Mouse (Mus musculus) CD4-positive helper T cell, adult 2 months (primary cell): ENCODE results near the gene Uhrf1bp1.

Experiments
- DNase-seq: peaks from one replicate; pipeline ENCODE4 v3.0.0-alpha.2; 2012; ENCODE audit warnings: low read depth, missing footprints, low spot score

Uhrf1bp1 gene

DNA sequence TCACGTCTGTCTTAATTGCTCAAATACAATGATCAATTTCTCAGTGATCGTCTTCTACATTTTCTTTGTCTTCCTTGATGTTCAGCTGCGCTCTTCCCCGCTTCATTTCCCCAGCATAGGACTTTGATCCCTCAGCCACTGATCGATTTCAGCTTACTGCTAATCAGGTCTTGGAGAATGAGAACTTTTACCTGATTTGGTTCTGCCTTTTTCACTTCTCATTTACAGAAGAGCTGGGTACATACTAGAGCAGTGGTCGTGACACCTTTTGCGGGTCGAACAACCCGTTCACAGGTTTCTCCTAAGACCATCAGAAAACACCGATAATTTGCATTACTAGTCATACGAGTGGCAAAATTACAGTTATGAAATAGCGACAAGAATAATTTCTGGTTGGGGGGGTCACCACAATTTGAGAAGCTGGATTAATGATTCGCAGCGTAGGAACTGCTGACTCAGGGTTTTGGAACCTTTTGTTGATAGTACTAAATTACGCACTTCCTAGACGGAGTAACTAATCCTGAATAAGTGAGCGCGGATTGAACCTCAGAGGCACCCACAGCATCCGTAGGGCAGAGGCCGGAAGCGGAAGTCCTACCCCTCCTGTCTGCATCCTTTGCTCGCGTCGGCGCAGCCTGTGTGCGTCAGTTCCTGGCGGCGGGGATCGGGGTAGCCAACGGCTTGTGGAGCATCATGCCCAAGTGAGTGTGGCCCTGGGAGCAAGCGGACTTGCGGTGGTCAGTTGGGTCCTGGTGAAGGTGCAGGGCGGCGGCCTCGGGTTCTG lies 16.6 kb upstream of the Uhrf1bp1 start:
- DNase-seq = peak; percentile 97

DNA sequence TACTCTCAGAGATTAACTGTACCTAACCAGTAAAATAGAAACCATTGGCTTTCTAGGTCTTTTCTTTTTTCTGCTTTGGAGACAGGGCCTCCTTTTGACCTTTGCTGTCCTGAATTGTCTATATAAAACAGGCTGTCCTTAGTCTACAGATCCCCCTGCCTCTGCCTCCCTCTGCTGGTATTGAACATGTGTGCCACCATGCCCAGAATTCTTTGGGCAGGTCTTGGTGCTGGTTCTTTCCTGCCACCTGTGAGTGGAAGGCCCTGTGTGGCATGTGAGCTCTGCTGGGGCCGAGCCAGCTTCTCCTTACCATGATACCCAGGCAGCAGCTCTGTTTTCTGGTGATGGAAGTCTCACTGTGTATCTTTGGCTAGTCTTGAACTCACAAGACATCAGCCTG lies 7.9 kb upstream of the Uhrf1bp1 start:
- DNase-seq = no peak

DNA sequence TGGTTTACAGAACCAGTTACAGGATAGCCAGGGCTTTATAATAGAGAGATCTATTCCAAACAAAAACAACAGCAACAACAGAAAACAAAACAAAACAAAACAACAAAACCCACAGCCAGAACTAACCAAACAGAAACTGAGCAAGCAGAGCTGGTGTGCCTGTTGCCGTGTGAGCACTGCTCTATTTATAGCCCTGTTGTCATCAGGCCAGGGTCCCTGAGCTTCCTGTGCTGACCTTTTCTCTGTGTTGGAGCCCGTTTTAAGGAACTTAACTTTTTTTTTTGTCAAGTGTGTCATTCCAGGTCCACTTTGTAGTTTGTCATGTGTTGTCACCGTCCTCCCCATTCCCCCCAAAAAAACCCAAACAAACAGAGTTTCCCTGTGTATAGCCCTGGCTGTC lies 5.2 kb upstream of the Uhrf1bp1 start:
- no peak for DNase-seq

DNA sequence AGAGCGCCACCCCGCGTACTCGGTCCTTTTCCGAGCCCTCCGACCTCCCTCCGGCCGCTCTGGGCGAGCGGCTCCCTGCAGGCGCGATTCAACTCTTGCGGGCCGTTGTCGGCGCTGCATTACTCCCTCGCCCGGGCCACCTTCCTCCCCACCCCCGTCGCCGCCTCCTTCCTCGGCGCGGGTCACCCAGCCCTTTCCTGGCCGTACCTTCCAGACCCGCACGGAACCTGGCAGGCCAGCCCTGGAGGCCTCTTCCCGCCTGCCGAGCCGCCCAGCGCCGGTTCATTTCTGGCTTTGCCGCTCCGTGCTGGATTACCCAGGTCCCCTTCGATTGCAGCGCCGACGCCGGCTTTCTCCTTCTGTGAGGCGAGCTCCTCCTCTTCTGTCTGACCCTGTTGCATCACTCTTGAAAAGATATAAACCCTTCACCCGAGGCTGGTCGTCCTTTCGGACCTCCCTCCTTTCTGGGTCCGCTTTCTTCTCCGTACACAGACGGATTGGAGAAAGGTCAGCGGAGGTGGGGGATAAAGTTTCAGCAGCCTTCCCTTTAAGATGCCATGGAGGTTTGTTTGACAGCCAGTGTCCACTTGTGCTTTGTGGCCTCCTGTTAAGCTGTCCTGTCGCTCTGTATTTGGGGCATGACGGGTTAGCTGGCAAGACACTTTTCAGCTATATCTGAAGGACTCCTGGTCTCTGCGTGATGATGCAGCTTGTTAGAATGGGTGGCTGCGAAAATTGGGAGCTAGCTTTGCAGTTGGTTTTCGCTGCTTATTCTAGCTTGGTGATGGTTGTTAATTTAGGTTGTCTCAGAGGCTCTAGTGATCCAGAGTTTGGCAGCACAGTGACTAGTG lies 782 bp downstream of the Uhrf1bp1 start:
- no peak for DNase-seq

DNA sequence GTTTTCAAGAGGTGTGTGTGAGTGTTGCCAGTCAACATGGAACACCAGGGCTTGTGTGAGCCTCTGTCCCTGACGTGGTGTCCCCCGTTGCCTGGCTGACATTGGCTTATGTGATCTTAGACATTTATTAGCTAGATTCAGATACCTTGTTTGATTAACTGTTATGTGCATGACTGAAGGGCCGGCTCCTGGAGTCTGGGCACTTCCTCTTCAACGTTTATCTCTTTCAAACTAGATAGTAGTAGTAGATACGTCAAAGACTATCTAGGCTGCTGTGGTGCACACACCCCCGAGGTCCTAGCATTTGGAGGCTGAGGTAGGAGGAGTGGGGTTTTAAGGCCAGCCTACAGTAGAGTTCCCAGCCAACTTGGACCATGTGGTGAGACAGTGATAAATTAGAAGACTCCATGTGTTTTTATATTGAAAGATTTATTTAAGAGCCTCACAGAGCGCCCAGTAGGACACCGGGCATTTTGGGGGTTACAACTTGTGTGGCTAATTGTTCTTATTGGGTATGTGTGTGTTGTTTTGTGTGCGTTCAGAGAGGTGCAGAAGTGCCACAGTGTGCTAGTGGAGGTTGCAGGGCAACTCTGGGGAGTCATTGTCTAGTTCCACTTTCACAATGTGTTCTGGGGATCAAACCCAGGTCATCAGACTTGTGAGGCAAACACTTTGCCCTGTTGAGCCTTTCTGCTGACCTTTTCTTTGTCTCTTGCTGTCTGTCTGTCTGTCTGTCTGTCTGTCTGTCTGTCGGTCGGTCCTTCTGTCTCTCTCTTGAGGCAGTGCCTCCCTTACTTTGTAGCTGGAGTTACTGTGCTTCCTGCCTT lies 1.6 kb downstream of the Uhrf1bp1 start:
- DNase-seq = no peak

DNA sequence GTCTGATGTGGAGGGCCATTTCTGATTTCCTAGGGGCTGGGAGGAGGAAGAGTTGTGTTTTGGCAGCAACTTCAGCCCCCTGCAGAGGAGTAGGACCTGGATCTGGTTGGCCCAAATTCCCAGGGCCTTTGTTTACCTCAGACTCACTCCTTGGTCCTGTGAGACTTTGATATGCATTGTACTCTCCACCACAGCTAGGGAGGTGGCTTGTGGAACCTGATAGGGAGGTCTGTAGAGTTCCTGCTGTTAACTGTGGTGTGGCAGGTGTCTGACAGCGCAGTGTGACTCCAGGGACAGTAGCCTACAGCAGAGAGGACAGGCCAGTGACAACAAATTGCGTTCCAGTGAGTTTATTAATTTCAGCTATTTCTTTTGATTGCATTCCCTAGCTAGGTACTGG lies 2.9 kb downstream of the Uhrf1bp1 start:
- DNase-seq = no peak

DNA sequence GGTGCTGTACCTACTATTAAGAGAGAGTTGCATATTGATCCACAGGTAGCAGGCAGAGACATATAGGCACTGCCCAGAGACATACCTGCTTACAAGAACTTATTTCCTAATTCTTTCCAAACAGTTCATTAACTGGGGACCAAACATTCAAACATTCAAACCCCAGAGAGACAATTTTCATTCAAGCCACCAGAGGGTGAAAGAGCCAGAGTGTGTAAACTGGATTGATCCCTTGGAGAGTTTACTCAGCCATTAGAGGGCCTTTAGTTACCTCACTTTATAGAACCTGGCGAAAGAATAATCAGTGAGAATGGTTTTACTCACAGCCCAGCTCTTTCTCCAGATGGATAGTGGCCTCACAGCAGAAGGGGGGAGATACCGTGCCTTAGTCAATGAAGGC lies 9.2 kb downstream of the Uhrf1bp1 start:
- no peak for DNase-seq

DNA sequence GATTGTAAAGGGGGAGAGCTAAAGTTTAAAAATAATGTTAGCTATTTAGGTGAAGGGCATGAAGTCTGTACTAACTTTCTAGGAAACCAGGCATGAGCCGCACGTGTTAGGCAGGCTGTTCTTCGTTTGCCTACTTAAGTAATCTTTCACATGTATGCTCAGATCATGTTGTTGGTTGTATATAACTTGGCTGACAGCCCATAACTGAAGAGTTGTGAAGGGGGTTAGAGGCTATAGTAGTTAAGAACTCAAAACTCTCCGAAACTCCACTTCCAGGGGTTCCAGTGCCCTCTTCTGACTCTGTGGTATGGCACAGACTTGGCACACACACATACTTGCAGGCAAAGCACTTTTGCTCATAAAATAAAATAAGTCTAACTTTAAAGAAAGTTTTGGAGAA lies 10.5 kb downstream of the Uhrf1bp1 start:
- no peak for DNase-seq

DNA sequence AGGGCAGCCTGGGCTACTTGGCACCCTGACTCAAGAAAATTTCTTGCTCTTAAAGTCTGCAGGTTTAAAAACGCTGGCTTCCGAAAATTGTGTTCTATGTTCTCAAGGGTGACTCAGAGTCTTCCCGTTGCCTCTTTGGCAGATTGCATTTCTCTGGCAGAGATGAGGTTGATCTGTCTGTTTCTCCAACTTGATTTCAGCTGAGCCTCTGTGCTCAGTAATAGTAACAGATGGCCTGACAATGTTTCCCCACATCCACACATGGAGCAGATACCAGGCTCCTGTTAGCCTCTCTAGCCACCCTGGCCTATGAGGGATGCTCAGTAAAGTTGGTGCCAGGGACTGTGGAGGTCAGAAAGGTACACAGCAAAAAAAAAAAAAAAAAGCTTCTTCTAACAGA lies 15.6 kb downstream of the Uhrf1bp1 start:
- DNase-seq = no peak

DNA sequence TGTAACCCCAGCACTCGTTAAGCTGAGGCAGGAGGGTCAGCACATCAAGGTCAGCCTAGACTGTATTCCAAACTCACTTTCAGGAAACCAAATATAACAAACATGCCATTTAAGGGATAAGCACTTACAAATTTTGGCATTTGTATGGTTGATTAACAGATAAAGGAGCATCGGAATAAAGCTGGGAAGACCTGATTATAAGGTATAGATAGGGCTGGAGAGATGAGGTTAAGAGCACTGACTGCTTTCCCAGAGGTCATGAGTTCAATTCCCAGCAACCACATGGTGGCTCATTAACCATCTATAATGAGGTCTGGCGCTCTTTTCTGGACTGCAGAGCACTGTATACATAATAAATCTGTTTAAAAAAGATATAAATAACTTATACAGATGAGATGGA lies 17.3 kb downstream of the Uhrf1bp1 start:
- DNase-seq = no peak

DNA sequence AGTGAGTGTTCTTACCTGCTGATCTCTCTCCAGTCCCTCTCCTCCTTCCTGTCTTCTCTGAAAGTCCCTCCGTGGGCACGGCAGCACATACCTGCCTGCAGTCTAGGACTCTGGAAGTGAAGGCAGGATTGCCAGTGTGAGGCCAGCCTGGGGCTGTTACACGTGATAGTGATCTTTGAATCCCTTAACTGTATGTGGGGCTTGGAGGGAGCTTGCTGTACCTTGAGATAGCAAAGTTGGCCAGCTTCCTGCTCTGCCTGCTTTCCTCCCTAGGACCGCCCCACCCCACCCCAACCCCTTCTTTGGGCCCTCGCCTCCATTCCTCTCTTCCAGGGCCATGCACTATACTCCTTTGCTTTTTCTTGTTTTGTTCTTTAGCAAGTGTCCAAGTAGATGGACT lies 18.3 kb downstream of the Uhrf1bp1 start:
- DNase-seq = no peak

DNA sequence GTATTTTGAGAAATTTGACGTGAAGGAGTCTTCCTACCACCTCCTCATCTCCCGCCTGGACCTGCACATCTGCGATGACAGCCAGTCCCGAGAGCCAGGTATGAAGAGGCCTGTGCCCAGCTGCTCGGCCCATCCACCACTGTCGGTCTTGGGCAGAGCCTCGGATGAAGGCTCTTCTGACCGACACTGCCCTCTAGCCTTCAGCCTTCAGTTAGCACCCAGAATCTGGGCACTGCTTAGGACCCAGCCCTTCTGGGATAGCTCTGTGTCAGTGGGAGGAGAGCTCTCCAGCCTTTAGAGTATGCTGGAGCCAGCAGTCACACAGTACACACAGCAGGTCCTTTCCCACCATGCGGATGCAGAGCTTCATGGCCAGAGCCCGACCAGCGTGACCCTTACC lies 25.3 kb downstream of the Uhrf1bp1 start:
- no peak for DNase-seq

DNA sequence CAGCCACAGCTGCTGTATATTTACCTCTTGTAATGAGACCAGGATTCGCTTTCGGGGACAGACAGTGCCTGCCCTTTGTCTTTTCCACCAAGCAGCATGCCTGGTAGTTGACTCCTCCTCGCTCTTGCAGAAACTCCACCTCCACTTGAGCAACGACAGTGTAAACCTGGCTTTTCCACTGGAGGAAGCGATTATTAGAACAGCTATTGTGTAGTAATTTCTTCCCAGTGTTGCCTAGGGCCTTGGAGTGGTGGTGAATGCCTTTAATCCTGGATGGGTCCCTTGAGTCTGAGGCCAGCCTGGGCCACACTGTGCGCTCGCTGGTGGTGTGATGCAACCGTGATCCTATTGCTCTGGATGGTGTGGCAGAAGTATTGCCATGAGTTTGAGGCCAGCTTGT lies 26.9 kb downstream of the Uhrf1bp1 start:
- no peak for DNase-seq

DNA sequence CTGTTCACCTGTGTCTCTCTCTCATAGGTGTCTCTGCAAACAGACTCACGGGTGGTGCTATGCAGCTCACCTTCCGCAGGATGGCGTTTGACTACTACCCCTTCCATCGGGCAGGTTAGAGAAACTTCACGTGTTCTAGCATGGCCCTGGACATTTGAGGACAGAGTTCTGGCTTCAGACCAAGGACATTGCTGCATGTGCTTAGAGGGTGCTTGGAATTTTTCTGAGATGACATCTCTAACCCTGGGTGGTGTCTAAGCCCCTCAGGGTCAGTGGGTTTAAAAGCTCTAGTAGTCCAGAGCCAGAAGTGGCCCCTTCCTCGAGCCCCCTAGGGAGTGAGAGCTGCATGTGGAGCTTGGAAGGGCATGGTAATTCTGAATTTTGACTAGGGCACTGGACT lies 27.8 kb downstream of the Uhrf1bp1 start:
- DNase-seq = no peak

DNA sequence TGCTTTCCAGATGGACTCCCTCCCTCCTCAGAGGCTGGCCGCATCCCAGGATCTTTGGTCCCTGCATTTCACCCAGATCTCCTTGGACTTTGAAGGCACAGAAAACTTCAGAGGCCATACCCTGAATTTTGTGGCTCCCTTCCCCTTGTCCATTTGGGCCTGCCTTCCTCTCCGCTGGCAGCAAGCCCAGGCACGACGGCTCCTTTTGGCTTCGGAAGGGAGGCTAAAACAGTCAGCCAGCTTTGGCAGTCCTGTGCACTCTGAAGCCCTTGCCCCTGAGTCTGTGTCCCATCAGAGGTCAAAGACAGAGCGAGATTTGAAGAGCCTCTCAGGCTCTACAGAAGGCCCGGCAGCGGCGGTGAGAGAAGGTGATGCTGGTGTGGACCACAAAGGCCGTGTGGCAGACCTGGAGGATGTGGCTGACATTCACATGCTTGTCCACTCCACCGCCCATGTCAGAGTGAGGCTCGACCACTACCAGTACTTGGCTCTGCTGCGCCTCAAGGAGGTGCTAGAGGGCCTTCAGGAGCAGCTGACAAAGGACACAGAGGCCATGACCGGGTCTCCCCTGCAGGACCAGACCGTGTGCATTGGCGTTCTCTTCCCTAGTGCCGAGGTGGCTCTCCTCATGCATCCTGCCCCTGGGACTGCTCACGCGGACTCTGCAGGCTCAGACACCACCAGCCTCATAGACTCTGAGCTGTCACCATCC lies 30.4 kb downstream of the Uhrf1bp1 start:
- DNase-seq = no peak

DNA sequence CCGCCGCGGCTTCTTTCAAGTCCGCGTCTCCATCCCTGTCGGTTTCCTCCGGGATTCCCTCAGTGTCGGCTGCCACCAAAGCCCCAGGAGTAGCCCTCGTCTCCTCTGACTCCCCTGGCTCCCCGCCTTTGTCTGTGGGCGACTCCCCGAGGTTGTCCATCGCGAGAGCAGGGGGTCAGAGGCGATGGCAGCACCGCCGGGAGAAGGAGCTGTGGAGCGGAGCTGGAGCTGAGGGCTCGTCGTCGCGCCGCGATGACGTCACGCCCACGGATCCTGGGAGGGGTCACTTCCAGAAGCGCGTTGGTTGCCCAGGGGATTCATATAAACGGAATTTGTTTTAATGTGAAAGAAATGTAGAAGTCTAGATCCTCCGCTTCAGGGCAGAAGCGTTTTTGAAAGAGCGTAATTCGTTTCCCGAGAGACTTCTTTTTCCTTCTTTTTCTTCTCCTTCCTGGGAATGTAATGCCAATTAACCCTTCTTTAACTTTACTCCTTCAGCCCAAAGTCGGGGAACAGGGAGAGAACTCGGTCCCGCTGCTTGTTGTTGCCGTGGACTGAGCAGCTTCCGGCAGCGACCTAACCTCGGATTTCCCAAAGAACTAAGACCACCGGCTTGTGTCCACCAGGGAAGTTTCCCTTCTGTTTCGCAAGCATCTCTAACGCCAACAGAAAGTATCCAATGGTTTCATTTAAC lies 51.4 kb downstream of the Uhrf1bp1 start:
- DNase-seq = peak; percentile 91

DNA sequence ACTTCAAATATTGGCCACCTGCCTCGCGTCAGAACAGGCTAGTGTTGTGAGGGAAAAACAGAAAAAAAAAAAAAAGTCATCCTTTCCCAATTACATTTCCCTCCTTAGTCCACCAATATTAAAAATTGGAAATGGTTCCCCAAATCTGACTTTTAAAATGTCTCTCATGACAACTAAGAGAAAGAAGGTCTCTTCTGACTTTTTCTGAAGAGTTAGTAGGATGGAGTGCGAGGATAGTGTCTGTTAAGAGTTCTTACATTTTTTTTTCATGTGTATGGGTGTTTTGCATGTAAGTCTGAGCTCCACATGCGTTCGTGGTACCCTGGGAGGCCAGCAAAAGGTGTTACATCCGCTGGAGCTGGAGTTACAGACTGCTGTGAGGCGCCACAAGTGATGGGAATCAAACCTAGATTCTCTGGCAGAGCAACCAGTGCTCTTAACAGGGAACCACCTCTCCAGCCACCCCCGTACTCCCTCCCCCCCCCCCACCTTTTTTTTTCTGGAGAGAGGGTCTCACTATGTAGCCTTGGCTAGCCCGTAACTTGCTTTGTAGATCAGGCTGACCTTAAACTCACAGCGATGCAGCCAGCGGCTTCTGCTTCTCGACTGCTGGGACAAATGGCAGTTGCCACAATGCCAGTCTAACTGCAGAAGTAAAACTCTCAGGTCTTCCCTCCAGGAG lies 52.1 kb downstream of the Uhrf1bp1 start:
- peak; percentile 79 for DNase-seq

DNA sequence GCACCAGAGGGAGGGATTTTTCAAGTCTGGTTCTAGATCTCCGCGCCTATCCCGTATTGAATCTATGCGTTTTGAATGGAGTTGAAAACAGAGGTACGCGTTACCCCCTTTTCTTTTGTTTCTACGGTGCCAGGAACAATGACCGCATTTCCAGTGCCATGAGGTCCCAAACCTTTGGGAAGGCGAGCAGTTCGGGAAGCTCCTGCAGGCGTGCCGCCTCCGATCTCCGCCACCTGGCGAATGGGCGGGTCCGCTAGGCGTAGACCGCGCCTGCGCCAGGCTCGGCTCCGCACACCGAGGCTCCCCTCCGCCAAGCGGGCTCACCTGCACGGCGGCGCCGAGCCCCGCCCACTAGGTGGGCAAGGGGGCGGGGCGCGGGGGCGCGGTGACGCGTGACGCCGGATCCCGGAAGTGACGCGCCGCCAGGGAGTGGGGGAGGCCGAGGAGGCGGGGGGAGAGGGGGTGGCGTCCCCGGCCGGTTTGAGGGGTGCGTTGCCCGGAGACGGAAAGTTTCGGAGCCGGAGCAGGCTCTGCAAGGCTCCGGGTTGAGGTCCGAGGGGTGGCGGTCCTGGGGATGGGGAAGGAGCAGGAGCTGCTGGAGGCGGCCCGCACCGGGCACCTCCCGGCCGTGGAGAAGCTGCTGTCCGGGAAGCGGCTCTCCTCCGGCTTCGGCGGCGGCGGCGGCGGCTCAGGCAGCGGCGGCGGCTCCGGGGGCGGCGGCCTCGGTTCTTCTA lies 52.8 kb downstream of the Uhrf1bp1 start, which contains the start of gene Anks1:
Anks1 (plus strand) TSS at position 419 of the 734 bp plus-strand sequence.
- DNase-seq = peak; percentile 93
